Mouse (Mus musculus): ENCODE results near the gene Dennd4a.

Gene Dennd4a

GRCm38 (mm10) chr9:64913973-64914372 is 102.8 kb downstream of the Dennd4a start:
- no peak for DNase-seq (ENCODE audit: low spot score in 2 of 2)

- DNase-seq (ENCODE audit: low spot score in 2 of 2), result no peak
Observed at GRCm38 (mm10) chr9:64914629-64915028, 103.5 kb downstream of the Dennd4a start.

DNA sequence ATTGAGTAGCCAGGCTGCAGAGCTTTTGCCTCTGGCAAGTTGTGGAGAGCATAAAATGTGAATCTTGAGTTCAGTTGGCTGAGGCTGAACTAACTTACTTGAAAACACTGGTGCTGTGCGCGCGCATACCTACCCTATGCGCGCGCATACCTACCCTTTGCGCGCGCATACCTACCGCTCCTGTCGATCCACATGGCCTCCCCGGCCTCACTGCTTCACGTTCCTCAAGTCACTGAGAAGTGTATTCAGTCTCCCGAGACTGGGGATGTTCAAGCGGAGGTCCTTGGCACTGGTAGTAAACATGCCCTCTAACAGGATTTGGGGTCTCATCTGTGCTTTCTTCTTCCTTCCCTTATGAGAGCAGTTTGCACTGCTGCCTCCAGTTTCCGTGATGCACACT is 107.4 kb downstream of the Dennd4a start:
- no peak for DNase-seq (ENCODE audit: low spot score in 2 of 2)

DNA sequence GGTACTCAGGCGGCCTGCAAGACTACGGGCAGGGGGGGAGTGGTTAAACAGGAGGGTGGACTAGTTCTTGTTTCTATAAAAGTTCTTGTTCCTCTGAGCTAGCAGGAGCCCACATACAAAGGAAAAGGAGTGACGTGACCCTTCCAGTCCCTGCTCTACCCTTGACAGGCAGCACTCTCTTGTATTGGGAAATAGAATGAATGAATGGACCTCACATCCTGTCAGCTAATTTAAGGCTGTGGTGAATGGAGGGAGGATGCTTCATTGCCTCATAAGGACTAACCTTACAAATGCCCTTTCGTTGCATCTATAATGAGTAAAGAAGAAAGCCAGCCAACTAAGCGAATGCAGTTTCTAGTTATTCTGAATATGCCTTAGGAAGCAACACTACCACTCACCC is 114.6 kb downstream of the Dennd4a start:
- DNase-seq (ENCODE audit: low spot score in 2 of 2), result peak in 1 of 2 experiments; percentile 24

DNA sequence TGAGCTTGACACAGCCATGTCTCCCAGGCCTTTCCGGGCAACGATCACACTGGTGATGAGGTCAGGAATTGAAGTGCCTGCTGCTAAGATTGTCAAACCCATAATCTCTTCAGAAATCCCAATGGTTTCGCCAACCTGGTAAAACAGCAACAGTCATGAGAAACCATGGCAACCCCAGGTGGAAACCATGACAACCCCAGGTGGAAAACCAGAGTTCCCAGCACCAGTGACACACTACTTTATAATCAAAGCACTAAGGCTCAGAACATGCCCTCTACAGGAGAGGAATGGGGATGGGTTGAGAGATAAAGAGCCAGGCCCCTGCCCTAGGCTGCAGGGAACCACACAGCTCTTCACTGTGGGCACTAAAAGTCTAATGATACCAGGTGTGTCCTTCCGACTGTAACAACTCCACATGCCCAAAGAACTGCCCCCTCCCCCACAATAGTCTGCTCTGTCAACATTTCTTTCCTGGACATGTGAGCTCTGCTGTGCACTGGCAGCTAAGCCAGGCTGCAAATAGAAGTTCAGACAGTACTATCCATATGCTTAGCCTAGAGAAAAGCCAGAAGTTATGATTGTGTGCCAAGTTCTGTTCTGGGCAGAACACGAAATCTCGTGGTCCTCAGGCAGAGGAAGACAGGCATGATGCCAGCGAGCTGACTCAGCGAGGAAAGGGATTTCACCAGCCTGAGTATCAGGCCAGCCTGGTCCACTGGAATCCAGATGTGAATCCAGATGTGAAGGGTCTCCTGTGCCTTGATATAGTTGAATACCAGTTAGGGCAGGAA is 115.3 kb downstream of the Dennd4a start:
- peak; percentile 78 to 89 for DNase-seq (ENCODE audit: low spot score in 2 of 2)

DNA sequence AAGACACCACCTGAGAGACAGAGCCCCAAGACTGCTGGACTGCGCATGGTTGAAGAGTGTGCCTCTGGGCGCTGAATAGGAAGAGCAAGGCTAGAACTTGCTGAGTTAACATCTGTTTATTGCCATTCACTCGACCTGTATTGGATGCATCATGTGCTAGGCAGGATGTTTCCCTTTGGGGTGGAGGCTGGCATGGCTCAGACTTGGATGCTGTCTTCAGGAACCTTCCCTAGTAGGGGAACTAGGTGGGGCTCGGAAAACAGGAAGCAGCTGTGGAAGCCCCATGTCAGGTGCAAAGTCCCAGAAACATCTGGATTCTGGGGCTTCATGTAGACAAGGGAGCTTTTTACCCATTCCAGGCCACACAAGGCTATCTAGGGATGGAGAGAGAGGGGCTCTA is 119.1 kb downstream of the Dennd4a start:
- no peak for DNase-seq (ENCODE audit: low spot score in 2 of 2)

GRCm38 (mm10) chr9:64931751-64932610 is 120.8 kb downstream of the Dennd4a start:
- no peak for DNase-seq (ENCODE audit: low spot score in 2 of 2)

DNA sequence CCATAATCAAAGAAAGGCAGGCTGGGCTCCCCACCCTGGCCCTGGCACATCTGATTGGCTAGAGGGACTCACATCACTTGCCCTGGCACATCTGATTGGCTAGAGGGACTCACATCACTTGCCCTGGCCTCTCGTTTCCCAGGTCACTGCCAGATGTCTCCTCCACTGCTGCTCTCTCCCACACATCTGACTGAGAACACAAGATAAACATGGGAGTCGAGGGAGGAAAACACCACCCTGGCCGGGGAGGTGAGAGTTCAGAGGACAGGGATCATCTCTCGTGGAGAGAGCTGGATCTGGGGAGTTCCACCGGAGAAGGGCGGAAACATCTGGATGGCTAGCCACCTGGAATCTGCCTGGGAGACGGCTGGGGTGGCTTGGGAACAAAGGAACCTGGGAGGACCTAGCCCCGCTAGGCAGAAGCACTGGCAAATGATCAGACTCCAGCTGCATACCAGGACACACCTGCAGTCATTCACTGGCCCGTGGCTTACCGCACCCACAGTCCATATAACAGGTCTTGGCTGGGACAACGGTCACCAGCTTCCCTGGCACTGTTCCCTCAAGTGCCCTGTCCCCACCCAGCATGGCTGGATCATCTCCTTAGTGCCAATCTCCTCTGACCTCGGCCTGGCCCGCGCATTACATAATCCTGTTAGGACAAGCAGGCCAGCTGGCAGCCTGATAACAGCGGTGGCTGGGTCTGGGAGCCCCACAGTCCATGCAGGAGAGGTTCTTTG is 123.0 kb downstream of the Dennd4a start:
- DNase-seq (ENCODE audit: low spot score in 2 of 2), result no peak

DNA sequence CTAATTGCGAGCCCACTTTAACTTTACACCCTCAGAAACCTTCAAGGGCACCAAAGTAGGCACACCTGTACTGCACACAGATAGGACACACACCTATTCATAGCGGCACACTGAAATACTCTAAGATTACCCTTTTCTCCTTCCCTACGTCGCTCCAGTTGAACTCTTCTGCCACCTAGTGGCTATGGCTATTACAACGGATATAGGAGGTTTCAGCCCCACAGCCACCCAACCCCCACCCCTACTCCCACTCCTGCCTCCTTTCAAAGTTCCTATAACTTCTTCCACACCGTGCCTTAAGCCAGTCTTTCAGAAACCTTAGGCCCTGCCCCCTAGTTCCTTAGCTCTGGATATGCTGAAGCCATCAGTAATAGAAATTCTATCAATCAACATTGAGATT is 125.4 kb downstream of the Dennd4a start:
- DNase-seq (ENCODE audit: low spot score in 2 of 2), result peak in 1 of 2 experiments; percentile 70

GRCm38 (mm10) chr9:64937491-64937890 is 126.4 kb downstream of the Dennd4a start:
- no peak for DNase-seq (ENCODE audit: low spot score in 2 of 2)

GRCm38 (mm10) chr9:64938535-64938934 is 127.4 kb downstream of the Dennd4a start:
- no peak for DNase-seq (ENCODE audit: low spot score in 2 of 2)

DNA sequence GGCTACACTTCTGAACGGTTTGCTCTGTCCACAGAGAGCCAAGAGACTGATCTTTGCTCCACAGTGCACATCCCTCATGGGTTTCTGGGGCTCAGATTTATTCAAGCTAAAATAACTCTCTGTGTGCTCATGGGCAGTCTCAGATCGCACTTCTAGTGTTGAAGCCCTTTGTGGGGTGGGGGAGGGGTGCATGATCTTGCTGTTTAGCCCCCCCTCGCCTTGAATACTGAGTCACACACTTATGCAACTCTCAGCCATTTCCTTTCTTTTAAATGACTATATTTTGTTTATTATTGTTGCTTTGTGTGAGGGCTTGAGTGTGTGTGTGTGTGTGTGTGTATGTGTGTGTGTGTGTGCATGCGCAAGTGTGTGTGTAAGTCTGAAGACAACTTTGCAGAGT is 128.1 kb downstream of the Dennd4a start:
- no peak for DNase-seq (ENCODE audit: low spot score in 2 of 2)

DNA sequence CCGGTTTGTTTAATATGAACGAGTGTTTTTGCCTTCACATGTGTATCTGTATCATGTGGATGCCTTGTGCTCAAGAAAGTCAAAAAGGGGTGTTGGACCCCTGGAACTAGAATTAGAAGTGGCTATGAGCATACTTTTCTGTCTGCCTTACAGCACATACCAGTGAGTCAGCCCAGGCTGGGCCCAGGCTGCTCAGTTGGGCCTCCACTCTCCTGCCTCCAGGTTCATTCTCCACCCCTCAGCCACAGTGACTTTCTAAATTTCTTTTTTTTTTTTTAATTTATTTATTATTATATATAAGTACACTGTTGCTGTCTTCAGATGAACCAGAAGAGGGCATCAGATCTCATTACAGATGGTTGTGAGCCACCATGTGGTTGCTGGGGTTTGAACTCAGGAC is 128.7 kb downstream of the Dennd4a start:
- DNase-seq (ENCODE audit: low spot score in 2 of 2), result no peak

- DNase-seq (ENCODE audit: low spot score in 2 of 2), result no peak
Observed at GRCm38 (mm10) chr9:64940731-64941346, 129.7 kb downstream of the Dennd4a start.

- DNase-seq (ENCODE audit: low spot score in 2 of 2), result no peak
Observed at GRCm38 (mm10) chr9:64941650-64942049, 130.5 kb downstream of the Dennd4a start.

DNA sequence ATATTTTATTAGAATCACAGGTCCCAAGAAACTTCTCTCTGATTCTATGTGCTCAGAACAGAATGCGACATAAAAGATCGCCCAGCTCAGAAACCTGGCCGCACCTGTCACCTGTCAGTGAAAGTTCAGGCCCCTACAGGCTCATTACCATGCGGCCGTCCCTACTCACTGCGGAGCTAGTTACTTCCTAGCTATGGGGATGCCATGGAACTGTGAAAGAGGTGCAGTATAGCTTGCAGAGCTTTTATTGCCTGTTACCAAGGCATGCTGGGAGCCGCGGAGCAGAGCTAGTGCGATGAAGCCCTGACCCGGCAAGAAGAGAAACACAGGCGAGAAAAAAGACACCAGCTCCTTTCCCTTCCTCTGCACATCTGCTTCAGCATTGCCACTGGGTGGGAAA is 132.9 kb downstream of the Dennd4a start:
- DNase-seq (ENCODE audit: low spot score in 2 of 2), result no peak

GRCm38 (mm10) chr9:64947483-64948095 is 136.4 kb downstream of the Dennd4a start:
- DNase-seq (ENCODE audit: low spot score in 2 of 2), result no peak

GRCm38 (mm10) chr9:64951161-64951657 is 140.1 kb downstream of the Dennd4a start, which contains the start of gene Slc24a1:
Gene Slc24a1 (minus strand): TSS chr9:64951607.
- DNase-seq (ENCODE audit: low spot score in 2 of 2), result no peak

DNA sequence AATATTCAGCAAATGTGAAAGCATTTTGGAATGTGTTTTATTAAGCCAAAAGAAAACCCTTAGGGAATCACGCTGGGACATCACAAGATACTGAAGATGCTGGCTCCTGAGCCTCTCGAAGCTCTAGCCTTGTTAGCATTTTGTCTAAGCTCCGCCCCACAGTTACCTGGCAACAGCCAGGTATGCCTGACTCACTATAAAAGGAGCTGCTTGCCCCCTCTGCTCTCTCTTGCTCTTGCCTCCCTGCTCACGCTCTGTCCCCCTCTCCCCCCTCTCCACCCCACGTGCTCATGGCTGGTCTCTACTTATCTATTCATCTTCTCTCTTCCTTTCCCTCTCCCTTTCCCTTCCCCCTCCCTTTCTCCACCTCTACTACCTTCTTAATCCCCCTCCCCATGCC is 140.9 kb downstream of the Dennd4a start:
- DNase-seq (ENCODE audit: low spot score in 2 of 2), result no peak

DNA sequence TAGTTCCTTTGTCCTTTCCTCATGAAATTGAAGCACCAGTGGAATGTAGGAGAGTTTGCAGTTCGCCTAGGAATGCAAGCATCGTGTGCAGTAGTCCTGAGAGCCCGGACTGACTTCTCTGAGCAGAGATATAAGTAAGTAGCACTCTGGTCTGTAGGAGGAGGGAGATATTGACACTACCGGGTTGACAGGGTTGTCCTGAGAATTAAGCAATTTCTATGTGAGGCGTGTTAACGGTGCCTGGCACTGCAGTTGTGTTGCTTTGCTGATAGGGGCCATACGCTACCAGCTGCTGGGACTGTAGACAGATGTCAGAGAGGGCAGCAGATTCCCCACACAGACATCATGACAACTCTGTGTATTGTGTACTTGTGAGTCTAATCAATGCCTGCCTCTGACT is 142.1 kb downstream of the Dennd4a start:
- no peak for DNase-seq (ENCODE audit: low spot score in 2 of 2)

DNA sequence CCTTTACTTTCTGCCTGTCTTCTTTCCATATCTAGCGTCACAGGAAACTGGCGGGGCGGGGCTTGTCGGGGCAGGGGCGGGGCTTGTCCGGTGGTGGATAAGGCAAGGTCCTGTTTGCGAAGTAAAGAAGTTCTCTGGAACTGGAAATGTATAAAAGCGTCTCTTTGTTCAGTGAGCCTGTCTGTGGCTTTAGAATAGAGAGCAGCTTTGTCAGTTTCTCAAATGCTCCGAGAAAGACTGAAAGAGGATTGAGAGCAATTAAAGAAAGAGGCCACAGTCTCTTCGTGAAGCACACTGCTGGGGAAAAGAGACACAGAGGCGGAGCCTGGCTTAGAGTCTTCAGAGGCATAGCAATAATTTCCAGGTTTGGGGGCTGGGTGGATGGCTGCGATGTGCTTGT is 145.2 kb downstream of the Dennd4a start:
- DNase-seq (ENCODE audit: low spot score in 2 of 2), result peak in 1 of 2 experiments; percentile 12

All from left cerebral cortex, adult 9 months (tissue).